Mouse (Mus musculus): ENCODE measurements at regions not wholly inside any gene's neighbourhood (a gene's known extent, or its start where the extent isn't known, plus 50 kb on each side); places are given as distances from the start of the nearest gene placed in this dataset.

DNA sequence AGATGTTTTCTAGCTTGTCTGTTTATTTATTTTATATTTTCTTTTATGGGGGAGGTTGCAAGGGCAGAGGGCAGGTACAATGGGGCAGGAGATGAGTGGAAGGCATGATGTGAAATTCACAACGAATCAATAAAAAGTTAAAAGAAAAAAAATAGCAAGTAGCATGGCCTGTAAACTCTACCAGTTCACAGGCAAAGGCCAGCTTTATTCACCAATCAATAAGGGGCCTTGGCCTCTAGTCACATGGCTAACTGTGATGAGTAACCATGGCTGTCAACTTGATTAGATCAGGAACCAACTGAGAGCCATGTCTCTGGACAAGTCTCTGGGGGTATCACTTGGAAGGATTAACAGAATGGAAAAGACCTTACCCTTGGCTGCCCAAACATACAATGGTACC lies 304.1 kb upstream of the Hs6st1 start:
- Histone ChIP-seq H3K9me3 (ENCODE audit: control insufficient read depth, low read length) (no peaks in the 10 kb centered on the region), H3K9ac (ENCODE audit: low read depth, low read length) (no peak overlapping the region), H3K4me3 (ENCODE audit: low read length) (no peak overlapping the region), H3K36me3 (ENCODE audit: control insufficient read depth, insufficient read depth, low read length) (no peaks in the 10 kb centered on the region), H3K4me2 (ENCODE audit: low read length) (no peak overlapping the region), H3K27ac (ENCODE audit: low read depth, low read length) (no peak overlapping the region), H3K27me3 (replicated peaks; ENCODE audit: control insufficient read depth, insufficient read depth, low read length) (no peaks in the 10 kb centered on the region), H3K4me1 (ENCODE audit: control insufficient read depth, insufficient read depth, low read depth, low read length) (no peaks in the 10 kb centered on the region)
- ATAC-seq = no peak
- WGBS = 90% methylated on average over 1 of the region's 1 CpGs

DNA sequence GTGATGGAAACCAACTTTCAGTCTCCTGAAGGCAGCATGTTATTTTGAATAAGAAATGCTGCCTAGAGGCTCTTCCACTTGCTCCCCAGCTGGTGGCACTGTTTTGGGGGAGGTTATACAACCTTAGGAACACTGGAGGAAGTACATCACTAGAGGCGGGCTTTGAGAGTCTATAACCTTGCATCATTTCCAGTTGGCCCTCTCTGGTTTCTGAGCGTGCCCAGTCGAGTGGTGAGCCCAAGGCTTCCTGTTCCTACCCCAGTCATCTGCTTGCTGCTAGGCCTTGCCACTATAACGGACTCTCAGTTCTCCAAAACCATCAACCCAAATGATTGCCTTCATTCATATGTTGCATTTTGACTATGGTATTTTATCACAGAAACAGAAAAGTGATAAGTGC lies 302.5 kb upstream of the Hs6st1 start:
- no peak for ATAC-seq
- H3K27me3 ChIP-seq (replicated peaks; ENCODE audit: control insufficient read depth, insufficient read depth, low read length) = no peaks in the 10 kb centered on the region
- H3K4me2 ChIP-seq (ENCODE audit: low read length) = no peak overlapping the region
- 88% methylated on average over 4 of the region's 4 CpGs for WGBS
- no peaks in the 10 kb centered on the region for H3K36me3 ChIP-seq (ENCODE audit: control insufficient read depth, insufficient read depth, low read length)
- H3K9me3 ChIP-seq (ENCODE audit: control insufficient read depth, low read length) = no peaks in the 10 kb centered on the region
- no peak overlapping the region for H3K4me3 ChIP-seq (ENCODE audit: low read length)
- no peak overlapping the region for H3K27ac ChIP-seq (ENCODE audit: low read depth, low read length)
- H3K9ac ChIP-seq (ENCODE audit: low read depth, low read length) = no peak overlapping the region
- no peaks in the 10 kb centered on the region for H3K4me1 ChIP-seq (ENCODE audit: control insufficient read depth, insufficient read depth, low read depth, low read length)

DNA sequence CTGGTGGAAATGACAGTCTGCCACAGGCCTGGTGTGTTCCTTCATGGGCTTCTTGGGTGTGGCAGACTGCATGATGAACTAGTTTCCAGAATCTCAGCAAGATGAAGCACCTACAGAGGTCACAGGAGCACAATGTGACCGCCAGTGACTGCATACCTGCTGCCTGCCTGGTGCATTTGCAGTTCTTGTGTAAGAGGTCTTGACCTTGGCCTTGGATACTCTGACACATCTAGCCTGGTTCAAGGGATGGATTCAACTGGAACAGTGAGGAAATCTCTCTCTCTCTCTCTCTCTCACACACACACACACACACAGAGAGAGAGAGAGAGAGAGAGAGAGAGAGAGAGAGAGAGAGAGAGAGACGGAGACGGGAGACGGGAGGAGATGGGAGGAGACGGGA lies 301.9 kb upstream of the Hs6st1 start:
- no peaks in the 10 kb centered on the region for H3K27me3 ChIP-seq (replicated peaks; ENCODE audit: control insufficient read depth, insufficient read depth, low read length)
- H3K36me3 ChIP-seq (ENCODE audit: control insufficient read depth, insufficient read depth, low read length) = no peaks in the 10 kb centered on the region
- no peak for ATAC-seq
- H3K9me3 ChIP-seq (ENCODE audit: control insufficient read depth, low read length) = no peaks in the 10 kb centered on the region
- H3K4me2 ChIP-seq (ENCODE audit: low read length) = no peak overlapping the region
- no peak overlapping the region for H3K9ac ChIP-seq (ENCODE audit: low read depth, low read length)
- H3K27ac ChIP-seq (ENCODE audit: low read depth, low read length) = no peak overlapping the region
- H3K4me3 ChIP-seq (ENCODE audit: low read length) = no peak overlapping the region
- WGBS = 95% methylated on average over 5 of the region's 5 CpGs
- H3K4me1 ChIP-seq (ENCODE audit: control insufficient read depth, insufficient read depth, low read depth, low read length) = no peaks in the 10 kb centered on the region

DNA sequence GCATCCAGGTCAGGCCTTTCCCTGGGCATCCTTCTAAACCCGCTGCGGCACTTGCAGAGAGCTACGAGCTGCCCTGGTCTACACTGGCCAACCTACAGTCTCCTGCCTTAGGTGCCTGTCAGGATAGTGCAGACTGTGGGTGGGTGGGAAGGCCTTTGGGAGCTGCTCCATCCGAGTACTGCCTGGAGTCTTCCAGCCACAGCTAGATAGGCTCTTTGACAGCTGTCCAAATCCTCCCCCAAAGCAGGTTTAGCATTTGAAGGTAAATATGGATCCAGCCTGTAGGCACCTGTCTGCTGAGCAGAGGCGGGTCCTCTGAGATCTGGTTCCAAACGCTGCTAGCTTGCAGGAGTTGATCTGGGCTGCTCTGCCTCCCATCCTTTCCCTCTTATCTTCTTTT lies 295.6 kb upstream of the Hs6st1 start:
- H3K36me3 ChIP-seq (ENCODE audit: control insufficient read depth, insufficient read depth, low read length) = no peaks in the 10 kb centered on the region
- no peak overlapping the region for H3K4me3 ChIP-seq (ENCODE audit: low read length)
- ATAC-seq = no peak
- H3K4me1 ChIP-seq (ENCODE audit: control insufficient read depth, insufficient read depth, low read depth, low read length) = no peaks in the 10 kb centered on the region
- no peaks in the 10 kb centered on the region for H3K27me3 ChIP-seq (replicated peaks; ENCODE audit: control insufficient read depth, insufficient read depth, low read length)
- no peak overlapping the region for H3K9ac ChIP-seq (ENCODE audit: low read depth, low read length)
- no peak overlapping the region for H3K27ac ChIP-seq (ENCODE audit: low read depth, low read length)
- H3K4me2 ChIP-seq (ENCODE audit: low read length) = no peak overlapping the region
- H3K9me3 ChIP-seq (ENCODE audit: control insufficient read depth, low read length) = no peaks in the 10 kb centered on the region
- WGBS = 76% methylated on average over 6 of the region's 6 CpGs

GRCm38 (mm10) chr1:35774566-35774965 lies 293.6 kb upstream of the Hs6st1 start:
- Histone ChIP-seq H3K27me3 (replicated peaks; ENCODE audit: control insufficient read depth, insufficient read depth, low read length) (no peaks in the 10 kb centered on the region), H3K9me3 (ENCODE audit: control insufficient read depth, low read length) (no peaks in the 10 kb centered on the region), H3K4me1 (ENCODE audit: control insufficient read depth, insufficient read depth, low read depth, low read length) (no peaks in the 10 kb centered on the region), H3K4me3 (ENCODE audit: low read length) (no peak overlapping the region), H3K27ac (ENCODE audit: low read depth, low read length) (no peak overlapping the region), H3K36me3 (ENCODE audit: control insufficient read depth, insufficient read depth, low read length) (no peaks in the 10 kb centered on the region), H3K4me2 (ENCODE audit: low read length) (no peak overlapping the region), H3K9ac (ENCODE audit: low read depth, low read length) (no peak overlapping the region)
- ATAC-seq = no peak
- WGBS = 90% methylated on average over 2 of the region's 2 CpGs

DNA sequence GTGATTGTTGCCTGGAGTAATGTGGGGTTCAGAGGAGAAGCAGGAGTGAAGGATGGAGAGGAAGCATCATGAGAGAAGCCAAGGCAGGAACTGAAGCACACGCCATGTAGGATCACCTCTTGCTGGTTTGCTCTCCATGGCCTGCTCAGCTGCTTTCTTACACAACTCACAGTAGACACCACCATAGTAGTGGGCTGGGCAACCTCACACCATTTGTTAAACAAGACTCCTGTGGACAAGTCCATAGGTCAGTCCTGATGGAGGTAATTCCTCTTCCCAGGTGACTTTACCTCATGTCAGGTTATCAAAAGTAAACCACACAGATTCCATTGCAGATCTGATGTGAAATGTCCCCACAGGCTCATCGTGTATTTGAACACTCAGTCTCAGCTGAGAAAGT lies 285.5 kb upstream of the Hs6st1 start:
- Histone ChIP-seq H3K27ac (ENCODE audit: low read depth, low read length) (no peak overlapping the region), H3K4me3 (ENCODE audit: low read length) (no peak overlapping the region), H3K36me3 (ENCODE audit: control insufficient read depth, insufficient read depth, low read length) (no peaks in the 10 kb centered on the region), H3K9me3 (ENCODE audit: control insufficient read depth, low read length) (no peaks in the 10 kb centered on the region), H3K4me2 (ENCODE audit: low read length) (no peak overlapping the region), H3K9ac (ENCODE audit: low read depth, low read length) (no peak overlapping the region), H3K27me3 (replicated peaks; ENCODE audit: control insufficient read depth, insufficient read depth, low read length) (no peaks in the 10 kb centered on the region), H3K4me1 (ENCODE audit: control insufficient read depth, insufficient read depth, low read depth, low read length) (no peaks in the 10 kb centered on the region)
- 89% methylated on average over 2 of the region's 2 CpGs for WGBS
- no peak for ATAC-seq

DNA sequence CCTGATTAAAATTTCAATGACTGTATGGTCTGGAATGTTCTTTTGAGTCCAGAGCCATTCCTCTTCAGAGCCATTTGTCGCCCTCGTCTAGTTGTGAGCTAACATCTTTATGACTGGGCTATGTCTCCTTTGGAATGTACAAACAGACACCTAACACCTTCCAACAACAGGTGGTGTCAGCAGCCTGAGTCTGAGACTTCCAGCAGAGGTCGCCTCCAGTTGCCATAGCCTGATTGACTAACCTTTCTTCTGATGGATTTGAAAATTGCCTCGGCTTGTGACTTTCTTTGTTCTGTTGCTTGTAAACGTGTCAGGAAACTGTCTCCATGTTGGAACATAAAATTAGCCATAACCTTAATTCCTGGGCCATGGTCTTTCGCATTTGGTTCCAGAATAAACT lies 284.8 kb upstream of the Hs6st1 start:
- 79% methylated on average over 6 of the region's 6 CpGs for WGBS
- H3K4me1 ChIP-seq (ENCODE audit: control insufficient read depth, insufficient read depth, low read depth, low read length) = no peaks in the 10 kb centered on the region
- H3K4me3 ChIP-seq (ENCODE audit: low read length) = no peak overlapping the region
- no peak for ATAC-seq
- no peaks in the 10 kb centered on the region for H3K36me3 ChIP-seq (ENCODE audit: control insufficient read depth, insufficient read depth, low read length)
- no peaks in the 10 kb centered on the region for H3K9me3 ChIP-seq (ENCODE audit: control insufficient read depth, low read length)
- no peak overlapping the region for H3K4me2 ChIP-seq (ENCODE audit: low read length)
- no peak overlapping the region for H3K9ac ChIP-seq (ENCODE audit: low read depth, low read length)
- no peak overlapping the region for H3K27ac ChIP-seq (ENCODE audit: low read depth, low read length)
- H3K27me3 ChIP-seq (replicated peaks; ENCODE audit: control insufficient read depth, insufficient read depth, low read length) = no peaks in the 10 kb centered on the region

GRCm38 (mm10) chr1:35786241-35786640 lies 282.0 kb upstream of the Hs6st1 start:
- Histone ChIP-seq H3K27me3 (replicated peaks; ENCODE audit: control insufficient read depth, insufficient read depth, low read length) (no peaks in the 10 kb centered on the region), H3K27ac (ENCODE audit: low read depth, low read length) (no peak overlapping the region), H3K4me1 (ENCODE audit: control insufficient read depth, insufficient read depth, low read depth, low read length) (no peaks in the 10 kb centered on the region), H3K36me3 (ENCODE audit: control insufficient read depth, insufficient read depth, low read length) (no peaks in the 10 kb centered on the region), H3K9me3 (ENCODE audit: control insufficient read depth, low read length) (no peaks in the 10 kb centered on the region), H3K4me2 (ENCODE audit: low read length) (no peak overlapping the region), H3K4me3 (ENCODE audit: low read length) (no peak overlapping the region), H3K9ac (ENCODE audit: low read depth, low read length) (no peak overlapping the region)
- 84% methylated on average over 4 of the region's 4 CpGs for WGBS
- no peak for ATAC-seq

DNA sequence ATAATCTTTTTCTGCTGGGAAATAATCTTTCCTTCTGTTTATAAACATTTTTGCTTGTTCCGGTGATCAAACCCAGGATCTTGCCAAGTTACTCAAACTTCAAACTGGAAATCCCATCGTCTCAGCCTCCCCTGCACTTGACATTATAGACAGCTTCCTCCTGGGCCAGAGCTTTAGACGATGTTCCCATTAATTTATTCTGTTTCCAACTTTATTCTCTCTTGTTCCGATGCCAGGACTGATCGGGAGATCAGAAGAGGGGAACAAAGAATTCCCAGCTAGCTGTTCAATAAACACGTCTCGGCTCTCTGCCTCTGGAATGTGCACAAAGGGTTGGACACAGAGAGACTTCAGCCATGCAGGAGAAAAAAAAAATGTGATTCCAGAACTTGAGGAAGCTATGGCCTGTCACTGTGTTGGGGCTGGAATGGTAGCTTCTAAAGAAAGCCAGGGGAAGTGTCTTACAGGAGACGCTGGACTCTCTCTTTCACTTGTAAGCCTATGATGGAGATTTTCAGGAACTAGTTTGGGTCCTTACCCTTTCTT lies 281.5 kb upstream of the Hs6st1 start:
- no peak for ATAC-seq
- Histone ChIP-seq H3K9me3 (ENCODE audit: control insufficient read depth, low read length) (no peaks in the 10 kb centered on the region), H3K36me3 (ENCODE audit: control insufficient read depth, insufficient read depth, low read length) (no peaks in the 10 kb centered on the region), H3K4me3 (ENCODE audit: low read length) (no peak overlapping the region), H3K27ac (ENCODE audit: low read depth, low read length) (no peak overlapping the region), H3K4me2 (ENCODE audit: low read length) (no peak overlapping the region), H3K4me1 (ENCODE audit: control insufficient read depth, insufficient read depth, low read depth, low read length) (no peaks in the 10 kb centered on the region), H3K27me3 (replicated peaks; ENCODE audit: control insufficient read depth, insufficient read depth, low read length) (no peaks in the 10 kb centered on the region), H3K9ac (ENCODE audit: low read depth, low read length) (no peak overlapping the region)
- WGBS = 44% methylated on average over 8 of the region's 8 CpGs

DNA sequence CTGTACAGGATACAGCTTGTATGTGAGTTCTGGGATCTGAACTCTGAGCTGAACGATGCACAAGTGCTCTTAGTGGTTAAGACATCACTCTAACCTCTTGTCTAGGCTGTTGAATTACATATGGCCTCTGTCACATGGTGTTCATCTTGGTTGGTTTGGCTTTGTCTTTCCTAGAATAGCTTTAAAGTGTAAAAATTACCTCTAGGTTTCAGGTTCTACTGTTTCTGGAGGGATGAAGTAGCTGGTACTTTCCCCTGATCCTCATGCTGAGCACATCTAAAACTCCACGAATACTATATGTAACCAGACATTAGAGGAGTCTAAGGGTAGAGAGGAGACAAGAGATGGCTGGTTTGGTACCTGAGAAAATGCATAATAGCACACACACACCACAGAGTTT lies 271.1 kb upstream of the Hs6st1 start:
- WGBS = 82% methylated on average over 2 of the region's 2 CpGs
- Histone ChIP-seq H3K9ac (ENCODE audit: low read depth, low read length) (no peak overlapping the region), H3K4me1 (ENCODE audit: control insufficient read depth, insufficient read depth, low read depth, low read length) (no peaks in the 10 kb centered on the region), H3K27me3 (replicated peaks; ENCODE audit: control insufficient read depth, insufficient read depth, low read length) (no peaks in the 10 kb centered on the region), H3K4me2 (ENCODE audit: low read length) (no peak overlapping the region), H3K9me3 (ENCODE audit: control insufficient read depth, low read length) (no peaks in the 10 kb centered on the region), H3K36me3 (ENCODE audit: control insufficient read depth, insufficient read depth, low read length) (no peaks in the 10 kb centered on the region), H3K4me3 (ENCODE audit: low read length) (no peak overlapping the region), H3K27ac (ENCODE audit: low read depth, low read length) (no peak overlapping the region)
- no peak for ATAC-seq

Measured in hindbrain, embryonic 16.5 days (tissue).